In genomic region chr16:85001939-85002556, GRCm38 (mm10) we compare ENCODE assay signal across 11 mouse cellular contexts.
A peak's percentile ranks its signal among the peaks of the same experiment; 100 is the strongest.
DNase-seq lines count a peak whose midpoint lies in the region; ATAC-seq lines count a peak whose summit lies in the region.
"Had no signal": no experiment of that assay in that cellular context is flagged by ENCODE, and none has a peak within 500 bp of the region (broad histone marks: within the 10 kb centered on the region; RNA-seq: fewer than 3 reads in every experiment).

No protein-coding gene starts in this region.

- no peak overlapping the region for H3K9ac ChIP-seq in midbrain, embryonic 16.5 days (ENCODE audit: low read depth, low read length)
- H3K9ac ChIP-seq in midbrain, embryonic 14.5 days (replicated peaks; ENCODE audit: low read length): no peak overlapping the region

- H3K27me3 ChIP-seq in midbrain, embryonic 16.5 days (ENCODE audit: control insufficient read depth, insufficient read depth, low read depth, low read length): no peaks in the 10 kb centered on the region
- no peaks in the 10 kb centered on the region for H3K27me3 ChIP-seq in midbrain, embryonic 14.5 days (ENCODE audit: control insufficient read depth, insufficient read depth, low read length)

- no peaks in the 10 kb centered on the region for H3K9me3 ChIP-seq in midbrain, embryonic 16.5 days (replicated peaks; ENCODE audit: control insufficient read depth, low read length, poor library complexity, severe bottlenecking)
- no peaks in the 10 kb centered on the region for H3K9me3 ChIP-seq in midbrain, embryonic 14.5 days (ENCODE audit: control insufficient read depth, low read length)

- ATAC-seq in midbrain, embryonic 16.5 days: peak; percentile 45; the same call in 1 of the 2 replicates
- no peak for ATAC-seq in midbrain, embryonic 14.5 days (ENCODE audit: low FRiP score, low TSS enrichment)
- ATAC-seq in monocyte, adult 5-6 weeks (replicated peaks; ENCODE audit: insufficient number of reproducible peaks, low FRiP score, low TSS enrichment, poor library complexity, severe bottlenecking): no peak
- ATAC-seq: lung, postnatal 0 days had no signal

- 0 out of 2 replicates have a peak, but pooled peaks cover 7% of the 10 kb centered on the region for H3K36me3 ChIP-seq in midbrain, embryonic 16.5 days (ENCODE audit: control insufficient read depth, insufficient read depth, low read length)
- H3K36me3 ChIP-seq in midbrain, embryonic 14.5 days (ENCODE audit: control insufficient read depth, insufficient read depth, low read length): peaks cover 21% of the 10 kb centered on the region

- no peak overlapping the region for H3K4me2 ChIP-seq in midbrain, embryonic 16.5 days (ENCODE audit: low read length)
- no peak overlapping the region for H3K4me2 ChIP-seq in midbrain, embryonic 14.5 days (ENCODE audit: low read length)

- H3K4me1 ChIP-seq in midbrain, embryonic 16.5 days (ENCODE audit: control insufficient read depth, insufficient read depth, low read length): no peaks in the 10 kb centered on the region
- H3K4me1 ChIP-seq in midbrain, embryonic 14.5 days (ENCODE audit: control insufficient read depth, insufficient read depth, low read length): no peaks in the 10 kb centered on the region

- no peak for DNase-seq in midbrain, embryonic 14.5 days
- DNase-seq in cerebellum, postnatal 25 days: peak; percentile 51 to 78
- DNase-seq in layer of hippocampus, adult 9-11 months: peak; percentile 80
- peak; percentile 77 for DNase-seq in right cerebral cortex, postnatal 25 days
- no peak for DNase-seq in embryo, embryonic 10.5 days (ENCODE audit: low spot score)
- no peak for DNase-seq in lung, postnatal 14 days
- DNase-seq: heart, adult 2 months had no signal

- no peak overlapping the region for H3K4me3 ChIP-seq in midbrain, embryonic 16.5 days (ENCODE audit: low read depth, low read length)
- H3K4me3 ChIP-seq in midbrain, embryonic 14.5 days (replicated peaks; ENCODE audit: low read depth, low read length): no peak overlapping the region
- H3K4me3 ChIP-seq: heart, adult 2 months had no signal

- 96% methylated on average over 5 of the region's 5 CpGs for WGBS in midbrain, embryonic 16.5 days
- 92% methylated on average over 5 of the region's 5 CpGs for WGBS in midbrain, embryonic 14.5 days

- no peak overlapping the region for H3K27ac ChIP-seq in midbrain, embryonic 16.5 days (ENCODE audit: low read length)
- H3K27ac ChIP-seq in midbrain, embryonic 14.5 days (replicated peaks; ENCODE audit: low read depth, low read length): no peak overlapping the region
- H3K27ac ChIP-seq: heart, adult 2 months; kidney, postnatal 0 days had no signal

Comparison
In these comparisons a context has a peak if more than half of its experiments do, and no peak if none do; other contexts are left out.
1. DNase-seq: peak in cerebellum, postnatal 25 days (2 of 2), layer of hippocampus, adult 9-11 months (single experiment) and right cerebral cortex, postnatal 25 days (single experiment); none in midbrain, embryonic 14.5 days (single experiment), embryo, embryonic 10.5 days (single experiment) and lung, postnatal 14 days (single experiment).